Mouse (Mus musculus) kidney, embryonic 15.5 days (tissue): Measurements from ENCODE around the gene Cables2. TPM values are rescaled to one million over a fixed set of nuclear protein-coding genes. Genes with fewer than 3 reads are reported as not detected.

Experiments used
- ATAC-seq: fragments of 200-750 bp; cut with Nextera tagmentation; replicated peaks from 2 replicates; pipeline ENCODE4 v1.8.0; 2017; ENCODE audit warnings: moderate TSS enrichment; ENCODE audit not compliant: low FRiP score
- H3K27ac ChIP-seq: fragments of 300-500 bp; sonication (generic); 2 replicates; pipeline ENCODE4 v1.5.1; 2015; ENCODE audit warnings: mild to moderate bottlenecking, inconsistent platforms
- H3K27me3 ChIP-seq: fragments of 300-500 bp; sonication (generic); 2 replicates; pipeline ENCODE4 v1.6.1; 2015; ENCODE audit warnings: inconsistent platforms
- H3K36me3 ChIP-seq: fragments of 300-500 bp; sonication (generic); 2 replicates; pipeline ENCODE4 v1.6.1; 2015; ENCODE audit warnings: inconsistent platforms
- H3K4me1 ChIP-seq: fragments of 300-500 bp; sonication (generic); 2 replicates; pipeline ENCODE4 v1.6.1; 2015; ENCODE audit warnings: inconsistent platforms
- H3K4me2 ChIP-seq: fragments of 300-500 bp; sonication (generic); 2 replicates; pipeline ENCODE4 v1.6.1; 2015; ENCODE audit warnings: moderate library complexity, mild to moderate bottlenecking, inconsistent platforms
- H3K4me3 ChIP-seq: fragments of 300-500 bp; sonication (generic); replicated peaks from 2 replicates; pipeline ENCODE4 v1.5.1; 2015; ENCODE audit warnings: mild to moderate bottlenecking, inconsistent platforms
- H3K9ac ChIP-seq: fragments of 300-500 bp; sonication (generic); 2 replicates; pipeline ENCODE4 v1.6.1; 2015; ENCODE audit warnings: mild to moderate bottlenecking, inconsistent platforms
- H3K9me3 ChIP-seq: fragments of 300-500 bp; sonication (generic); replicated peaks from 2 replicates; pipeline ENCODE4 v1.6.1; 2016; ENCODE audit warnings: inconsistent platforms
- WGBS: fragments of 180-500 bp; shearing (Covaris S2); methylation state at CpG from one replicate; pipeline ENCODE4 v1.1.7; 2015; ENCODE audit warnings: mixed read lengths; 5-methylcytosine and 5-hydroxymethylcytosine counted together
- polyA plus RNA-seq: library from polyadenylated mRNA; unstranded; fragments of >200 nt; fragmentation: Nextera tagmentation; extraction: Ambion mirVana; gene quantifications from 2 replicates; pipeline ENCODE4 v1.2.1, GENCODE M21; 2015

Gene Cables2
- polyA plus RNA-seq, 1 experiment from 2014 or later, result 12.3 TPM

GRCm38 (mm10) chr2:180229129-180229528 is 44.2 kb downstream of the Cables2 start:
- no peaks in the 10 kb centered on the region for H3K36me3 ChIP-seq
- no peak overlapping the region for H3K4me2 ChIP-seq
- no peak overlapping the region for H3K27ac ChIP-seq
- 67% methylated on average over 3 of the region's 3 CpGs for WGBS
- no peak overlapping the region for H3K4me3 ChIP-seq
- no peaks in the 10 kb centered on the region for H3K9me3 ChIP-seq
- H3K4me1 ChIP-seq, result peaks cover 73% of the 10 kb centered on the region
- H3K27me3 ChIP-seq, result peaks cover 22% of the 10 kb centered on the region
- ATAC-seq, result no peak
- H3K9ac ChIP-seq, result no peak overlapping the region

- H3K27ac ChIP-seq, result peak overlapping the region; percentile 55
- no peak for ATAC-seq
Measured at GRCm38 (mm10) chr2:180228592-180228991, 44.7 kb downstream of the Cables2 start.

DNA sequence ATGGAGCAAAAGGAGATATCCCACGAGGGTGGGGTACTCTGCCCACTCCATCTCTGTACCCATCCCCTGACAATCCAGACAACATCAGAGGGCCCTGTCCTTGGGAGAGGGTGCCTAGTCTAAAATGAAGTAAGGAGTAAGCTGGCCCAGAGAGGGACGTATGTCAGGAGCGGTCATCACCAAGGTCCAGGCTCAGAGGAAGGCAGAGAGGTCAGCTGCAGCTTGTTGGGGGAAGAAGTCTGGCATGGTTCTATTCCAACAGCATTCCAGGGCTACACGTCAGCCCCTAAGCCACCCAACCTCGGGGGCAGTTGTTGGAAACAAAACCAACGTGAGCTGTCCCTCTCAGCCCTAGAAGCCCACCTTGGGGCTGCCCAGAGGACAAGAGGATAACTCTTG is 45.2 kb downstream of the Cables2 start:
- WGBS, result 46% methylated on average over 6 of the region's 6 CpGs
- Histone ChIP-seq H3K27ac (peak overlapping the region; percentile 55), H3K4me3 (peak overlapping the region; percentile 21; the same call in 1 of the 2 replicates), H3K36me3 (no peaks in the 10 kb centered on the region), H3K27me3 (peaks cover 31% of the 10 kb centered on the region), H3K9me3 (no peaks in the 10 kb centered on the region), H3K4me2 (peak overlapping the region; percentile 50), H3K9ac (no peak overlapping the region; the same call in 1 of the 2 replicates), H3K4me1 (peaks cover 75% of the 10 kb centered on the region)
- no peak for ATAC-seq

More at GRCm38 (mm10) chr2:180228592-180228991, 44.7 kb downstream of the Cables2 start:
- Histone ChIP-seq H3K4me3 (no peak overlapping the region), H3K9me3 (no peaks in the 10 kb centered on the region), H3K36me3 (no peaks in the 10 kb centered on the region), H3K4me2 (no peak overlapping the region), H3K4me1 (peaks cover 75% of the 10 kb centered on the region), H3K9ac (no peak overlapping the region), H3K27me3 (peaks cover 26% of the 10 kb centered on the region)
- 54% methylated on average over 7 of the region's 7 CpGs for WGBS

DNA sequence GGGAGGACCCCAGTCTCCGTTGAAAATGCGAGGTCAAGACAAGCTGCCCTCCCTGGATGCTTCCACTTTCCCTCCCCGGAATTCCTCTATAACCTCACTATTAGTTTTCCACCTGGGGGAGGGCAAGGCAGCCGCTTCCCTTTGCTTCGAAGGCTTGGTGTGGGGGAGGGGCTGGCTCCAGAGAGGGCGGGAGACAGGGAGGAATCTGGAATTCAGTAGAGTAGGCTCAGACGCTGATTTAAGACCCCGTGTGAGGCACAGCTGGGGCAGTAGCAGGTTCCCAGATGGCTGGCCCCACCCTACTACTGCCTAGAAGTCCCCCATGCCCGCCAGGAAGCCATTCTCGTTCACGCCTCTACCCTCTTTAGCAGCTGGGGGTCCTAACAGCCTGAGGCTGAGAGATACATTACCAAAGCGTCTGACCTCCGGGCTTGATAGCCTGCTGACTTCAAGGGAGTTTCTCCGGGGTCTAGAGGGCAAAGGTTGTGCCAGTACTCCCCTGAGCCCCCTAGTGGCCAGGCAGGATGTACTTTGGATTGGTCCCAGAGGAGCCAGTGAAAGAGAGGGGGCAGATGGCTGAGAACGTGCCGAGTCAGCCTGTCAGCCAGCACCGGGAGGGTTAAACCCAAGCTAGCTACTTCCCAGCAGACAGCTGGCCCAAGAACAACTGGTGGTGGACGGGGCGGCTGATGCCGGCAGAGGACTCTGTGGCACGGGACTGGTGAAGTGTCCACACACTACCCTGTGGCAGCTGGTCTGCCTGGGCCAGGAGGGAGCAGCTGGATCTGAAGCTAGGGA is 45.8 kb downstream of the Cables2 start:
- H3K36me3 ChIP-seq, result no peaks in the 10 kb centered on the region
- peak overlapping the region; percentile 55 for H3K27ac ChIP-seq
- H3K4me2 ChIP-seq, result peak overlapping the region; percentile 50
- peaks cover 33% of the 10 kb centered on the region for H3K27me3 ChIP-seq
- H3K4me3 ChIP-seq, result peak overlapping the region; percentile 21
- no peak overlapping the region; the same call in 1 of the 2 replicates for H3K9ac ChIP-seq
- peaks cover 75% of the 10 kb centered on the region for H3K4me1 ChIP-seq
- no peaks in the 10 kb centered on the region for H3K9me3 ChIP-seq
- under 1% methylated on average over 21 of the region's 21 CpGs for WGBS
- peak; percentile 23; the same call in 1 of the 2 replicates for ATAC-seq

DNA sequence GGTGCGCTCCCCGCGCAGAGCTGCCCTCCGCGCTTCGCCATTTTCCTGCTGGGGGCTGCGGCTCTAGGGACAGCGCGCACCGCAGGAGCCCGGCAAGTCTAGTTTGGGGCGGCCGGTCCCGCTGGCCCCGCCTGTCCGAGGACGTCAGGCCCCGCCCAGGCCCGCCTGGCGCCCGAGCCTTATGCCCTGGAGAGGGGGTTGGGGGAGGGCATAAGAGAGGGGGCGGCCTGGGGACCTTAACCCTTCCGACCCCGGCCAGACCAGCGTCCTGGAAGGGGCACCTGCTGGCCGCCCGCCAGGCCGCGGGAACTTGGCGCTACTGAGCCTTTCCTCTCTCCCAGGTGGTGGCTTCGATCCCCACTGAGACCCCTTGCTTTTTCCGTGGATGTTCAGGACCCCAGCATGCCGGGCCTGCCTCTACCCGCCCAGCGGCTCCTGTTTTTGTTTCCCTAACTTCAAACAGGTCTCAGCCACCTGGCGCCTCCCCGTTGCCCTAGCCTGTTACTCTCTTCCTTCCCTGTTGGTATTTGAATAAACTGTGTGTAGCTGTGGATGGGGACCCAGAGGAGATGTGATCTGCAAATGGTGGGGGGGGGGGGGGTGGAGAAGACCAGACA is 47.4 kb downstream of the Cables2 start, which contains the start of gene Lama5:
Lama5 (minus strand) TSS at position 98 of the 617 bp plus-strand sequence.
- H3K9ac ChIP-seq, result peak within 1 kb of the TSS; percentile 77
- peak within 1 kb of the TSS; percentile 97 for H3K4me2 ChIP-seq
- peak within 1 kb of the TSS; percentile 77 for H3K4me3 ChIP-seq
- H3K27me3 ChIP-seq, result peaks cover 33% of the 10 kb centered on the region
- no peaks in the 10 kb centered on the region for H3K9me3 ChIP-seq
- ATAC-seq, result peak; percentile 88
- H3K27ac ChIP-seq, result peak within 1 kb of the TSS; percentile 88
- H3K36me3 ChIP-seq, result no peaks in the 10 kb centered on the region
- H3K4me1 ChIP-seq, result peaks cover 86% of the 10 kb centered on the region
- WGBS, result 1% methylated on average over 34 of the region's 37 CpGs

DNA sequence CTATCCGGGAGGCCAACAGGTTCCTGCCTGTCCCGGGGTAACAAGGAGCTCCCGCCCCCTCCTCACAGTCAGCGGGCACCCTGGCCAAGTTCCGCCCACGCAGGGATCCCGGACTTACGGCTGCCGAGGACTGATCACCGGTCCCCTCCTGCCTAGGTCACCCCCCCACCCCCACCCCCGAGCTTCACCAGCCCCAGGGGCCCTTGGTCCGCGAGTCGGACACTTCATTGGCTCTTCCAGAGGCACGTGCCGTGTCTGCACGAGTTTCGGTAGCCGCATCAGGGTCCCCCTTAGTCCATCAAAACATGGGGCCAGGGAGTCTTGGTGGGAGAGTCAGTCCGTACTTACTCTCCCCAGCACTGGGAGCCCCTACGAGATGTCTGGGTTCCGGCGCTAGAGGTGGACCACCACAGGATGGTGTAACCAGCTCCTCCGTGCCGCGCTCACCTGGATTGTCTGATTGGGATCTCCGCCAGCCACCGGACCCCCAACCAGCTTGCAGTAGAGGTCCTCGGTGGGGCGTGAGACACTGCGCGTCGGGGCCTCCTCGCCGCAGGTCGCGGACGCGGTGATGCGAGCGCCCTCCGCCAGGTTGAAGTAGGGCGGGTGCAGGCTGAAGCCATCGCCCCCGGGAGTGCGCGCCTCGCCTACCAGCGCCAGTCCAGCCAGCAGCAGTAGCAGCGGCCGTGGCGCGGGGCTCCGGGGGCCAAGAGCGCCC is 48.1 kb downstream of the Cables2 start:
- peak overlapping the region; percentile 88 for H3K27ac ChIP-seq
- H3K9ac ChIP-seq, result peak overlapping the region; percentile 77
- H3K36me3 ChIP-seq, result no peaks in the 10 kb centered on the region
- peaks cover 84% of the 10 kb centered on the region for H3K4me1 ChIP-seq
- peak overlapping the region; percentile 77 for H3K4me3 ChIP-seq
- peak; percentile 27 for ATAC-seq
- WGBS, result under 1% methylated on average over 54 of the region's 55 CpGs
- H3K27me3 ChIP-seq, result peaks cover 33% of the 10 kb centered on the region
- H3K9me3 ChIP-seq, result no peaks in the 10 kb centered on the region
- H3K4me2 ChIP-seq, result peak overlapping the region; percentile 97

GRCm38 (mm10) chr2:180224647-180225043 is 48.7 kb downstream of the Cables2 start:
- Histone ChIP-seq H3K9ac (peak overlapping the region; percentile 77), H3K27me3 (peaks cover 33% of the 10 kb centered on the region), H3K4me1 (peaks cover 90% of the 10 kb centered on the region), H3K27ac (peak overlapping the region; percentile 88), H3K4me3 (peak overlapping the region; percentile 77), H3K9me3 (no peaks in the 10 kb centered on the region), H3K36me3 (no peaks in the 10 kb centered on the region), H3K4me2 (peak overlapping the region; percentile 97)
- WGBS, result 3% methylated on average over 13 of the region's 13 CpGs
- ATAC-seq, result no peak

- Histone ChIP-seq H3K9ac (no peak overlapping the region), H3K36me3 (no peaks in the 10 kb centered on the region), H3K4me3 (no peak overlapping the region), H3K27ac (0 out of 2 replicates have a peak overlapping the region, but pooled peaks have one; percentile 45), H3K4me2 (peak overlapping the region; percentile 97), H3K27me3 (peaks cover 33% of the 10 kb centered on the region), H3K4me1 (peaks cover 92% of the 10 kb centered on the region), H3K9me3 (no peaks in the 10 kb centered on the region)
- 16% methylated on average over 6 of the region's 6 CpGs for whole genome bisulfite sequencing
- ATAC-seq, result peak; percentile 33
Measured at GRCm38 (mm10) chr2:180222250-180222649, 51.0 kb downstream of the Cables2 start.

DNA sequence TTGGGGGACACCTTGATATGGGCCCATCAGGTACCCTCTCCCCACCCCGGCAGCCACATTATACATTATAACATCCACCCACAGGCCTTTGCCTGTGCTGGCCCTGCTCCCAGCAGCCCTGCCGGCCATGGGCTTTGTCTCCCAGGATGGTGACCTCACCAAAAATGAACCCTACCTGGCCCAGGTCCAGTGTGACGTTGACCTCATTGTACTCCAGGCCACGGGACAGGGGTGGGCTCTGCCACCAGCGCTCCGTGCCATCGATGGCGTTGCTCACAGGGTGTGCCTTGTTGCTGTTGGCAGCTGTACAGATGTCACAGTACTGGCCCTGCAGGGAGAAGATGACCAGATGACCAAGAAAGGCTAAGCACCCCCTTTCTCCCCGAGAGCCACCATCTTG is 52.2 kb downstream of the Cables2 start:
- Histone ChIP-seq H3K27ac (no peak overlapping the region), H3K9me3 (no peaks in the 10 kb centered on the region), H3K36me3 (no peaks in the 10 kb centered on the region), H3K27me3 (peaks cover 30% of the 10 kb centered on the region), H3K4me1 (peaks cover 91% of the 10 kb centered on the region), H3K9ac (no peak overlapping the region), H3K4me3 (no peak overlapping the region), H3K4me2 (no peak overlapping the region)
- WGBS, result 91% methylated on average over 9 of the region's 9 CpGs
- ATAC-seq, result no peak

DNA sequence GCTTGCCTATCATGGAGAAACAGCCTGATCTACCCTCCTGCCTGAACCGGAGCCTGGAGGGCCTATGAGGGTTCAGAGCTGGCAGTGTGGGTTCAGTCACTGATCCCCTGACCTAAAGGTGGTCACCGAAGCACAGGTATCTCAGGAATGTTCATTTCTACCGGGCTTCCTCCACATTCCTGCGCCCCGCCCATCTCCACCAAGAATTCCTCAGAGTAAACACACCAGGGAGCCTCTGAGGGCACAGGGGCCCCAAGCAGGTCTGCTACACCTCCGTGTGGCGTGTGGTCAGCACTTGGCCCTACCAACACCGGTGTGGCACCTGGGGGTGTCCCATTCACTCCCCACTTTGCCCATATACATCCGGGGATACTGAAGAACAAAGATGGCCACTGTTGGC is 53.1 kb downstream of the Cables2 start:
- no peak for ATAC-seq
- Histone ChIP-seq H3K4me3 (no peak overlapping the region), H3K9me3 (no peaks in the 10 kb centered on the region), H3K27me3 (peaks cover 21% of the 10 kb centered on the region), H3K9ac (peak overlapping the region; percentile 26; the same call in 1 of the 2 replicates), H3K27ac (peak overlapping the region; percentile 78), H3K36me3 (no peaks in the 10 kb centered on the region), H3K4me2 (no peak overlapping the region), H3K4me1 (peaks cover 91% of the 10 kb centered on the region)
- 65% methylated on average over 9 of the region's 9 CpGs for WGBS

- Histone ChIP-seq H3K9me3 (no peaks in the 10 kb centered on the region), H3K4me2 (no peak overlapping the region), H3K27me3 (peaks cover 13% of the 10 kb centered on the region; the same call in 1 of the 2 replicates), H3K4me1 (peaks cover 91% of the 10 kb centered on the region), H3K4me3 (no peak overlapping the region), H3K27ac (peak overlapping the region; percentile 78), H3K36me3 (no peaks in the 10 kb centered on the region), H3K9ac (peak overlapping the region; percentile 26; the same call in 1 of the 2 replicates)
- ATAC-seq, result no peak
- 70% methylated on average over 15 of the region's 15 CpGs for WGBS
Measured at GRCm38 (mm10) chr2:180219145-180219943, 54.0 kb downstream of the Cables2 start.
